Mouse (Mus musculus) spleen, postnatal 10 days (tissue): ENCODE data around the gene Commd6.
A peak's percentile ranks its signal among the peaks of the same experiment; 100 is the strongest.
"Not testable (repeated sequence)": the region's sequence is repeated elsewhere in the genome, so short reads cannot be mapped to it uniquely, and the experiment has no call there.

Experiments used
- DNase-seq, 2 experiments: peaks; one replicate each; pipeline ENCODE4 v3.0.0; 2021 to 2022; ENCODE audit warnings: low spot score in 2 of 2

The Commd6 gene

DNA sequence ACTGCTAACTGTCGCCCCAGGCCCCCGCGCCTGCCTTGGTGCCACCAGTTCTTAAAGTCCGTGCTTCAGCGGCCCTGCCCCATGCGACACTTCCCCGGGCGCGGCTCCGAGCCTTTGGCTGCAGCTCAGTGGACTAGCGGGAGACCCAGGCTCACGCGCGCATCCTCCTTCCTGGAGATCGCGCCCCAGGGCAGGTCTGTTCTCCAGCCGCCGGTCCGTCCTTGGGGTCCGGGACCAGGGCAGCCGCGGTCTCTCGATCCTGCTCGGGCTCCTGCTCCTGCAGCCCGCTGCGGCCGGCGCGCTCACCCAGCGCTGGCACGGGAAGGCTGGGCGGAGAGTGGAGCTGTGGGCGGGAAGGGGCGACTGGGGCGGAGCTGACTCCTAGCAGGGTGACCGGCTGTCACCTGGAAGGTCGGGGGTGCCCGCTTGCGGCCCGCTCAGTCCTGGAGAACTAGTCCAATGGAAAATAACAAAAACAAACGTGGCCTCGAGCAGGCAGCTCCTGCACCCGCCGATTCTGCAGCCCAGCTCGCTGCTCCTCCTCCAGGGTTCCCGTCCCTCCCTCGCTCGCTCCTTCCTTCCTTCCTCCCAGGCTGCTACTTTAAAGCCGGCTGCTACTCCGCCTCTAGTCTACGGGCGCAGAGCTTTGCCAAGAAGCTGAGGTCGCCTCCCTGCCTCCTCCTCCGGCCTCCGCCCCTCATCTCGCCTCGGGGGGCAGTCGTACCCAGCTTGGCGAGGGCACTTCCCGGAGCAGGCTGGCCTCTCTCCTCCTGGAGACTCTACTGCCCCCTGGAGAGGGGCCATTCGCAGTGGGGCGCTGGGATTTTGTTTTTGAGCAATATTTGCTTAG, 31.7 kb downstream of the Commd6 start, which contains the start of gene Tbc1d4:
Gene Tbc1d4, minus strand, starts transcription at position 673 of the 850 bp plus-strand sequence.
- DNase-seq, result peak; percentile 32 to 52

GRCm38 (mm10) chr14:101607631-101608518, 32.6 kb downstream of the Commd6 start:
- no peak for DNase-seq

- no peak for DNase-seq
These were observed 34.6 kb downstream of the Commd6 start for GRCm38 (mm10) chr14:101605843-101606242.

- DNase-seq, result no peak
These were observed 37.6 kb downstream of the Commd6 start for GRCm38 (mm10) chr14:101602851-101603250.

GRCm38 (mm10) chr14:101597096-101597715, 43.3 kb downstream of the Commd6 start:
- DNase-seq, result no peak

DNA sequence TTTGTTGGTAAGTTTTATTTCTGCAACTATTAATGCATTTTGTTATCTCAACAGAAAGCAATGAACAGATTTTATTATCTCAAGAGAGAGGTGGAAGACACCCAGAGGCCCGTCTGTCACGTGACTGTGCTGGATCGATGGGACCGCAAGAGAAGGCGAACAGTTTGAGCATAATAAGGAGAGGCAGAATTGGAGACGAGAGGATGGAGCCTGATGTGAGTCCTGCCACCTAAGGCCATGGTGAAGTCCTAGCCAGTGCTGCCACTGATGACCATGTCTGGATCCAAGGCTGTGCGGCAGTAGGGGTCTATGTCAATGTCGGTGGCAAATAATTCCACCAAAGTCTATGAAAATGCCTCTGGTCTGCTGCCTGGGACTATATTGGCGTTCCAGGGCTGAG, 43.8 kb downstream of the Commd6 start:
- no peak for DNase-seq

GRCm38 (mm10) chr14:101595301-101596080, 45.0 kb downstream of the Commd6 start:
- no peak for DNase-seq

GRCm38 (mm10) chr14:101594001-101594400, 46.5 kb downstream of the Commd6 start:
- no peak for DNase-seq

DNA sequence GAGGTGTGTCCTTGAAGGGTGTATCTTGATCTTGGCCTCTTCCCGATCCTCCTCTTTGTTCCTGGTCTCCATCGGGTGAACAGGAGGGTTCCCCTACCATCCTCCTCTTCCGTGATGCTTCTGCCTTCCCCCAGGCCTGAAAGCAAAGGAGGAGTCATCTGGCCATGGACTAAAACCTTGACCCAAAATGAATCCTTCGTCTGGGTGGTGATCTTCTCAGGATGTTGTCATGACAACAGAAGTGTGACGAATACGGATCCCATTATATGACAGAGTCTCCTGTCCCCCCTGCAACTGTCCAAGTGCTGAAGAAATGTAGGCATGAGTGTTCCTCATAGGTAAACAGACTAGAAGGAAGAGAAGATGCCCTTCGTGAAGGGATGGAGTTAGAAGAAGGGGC, 47.1 kb downstream of the Commd6 start:
- no peak for DNase-seq

DNA sequence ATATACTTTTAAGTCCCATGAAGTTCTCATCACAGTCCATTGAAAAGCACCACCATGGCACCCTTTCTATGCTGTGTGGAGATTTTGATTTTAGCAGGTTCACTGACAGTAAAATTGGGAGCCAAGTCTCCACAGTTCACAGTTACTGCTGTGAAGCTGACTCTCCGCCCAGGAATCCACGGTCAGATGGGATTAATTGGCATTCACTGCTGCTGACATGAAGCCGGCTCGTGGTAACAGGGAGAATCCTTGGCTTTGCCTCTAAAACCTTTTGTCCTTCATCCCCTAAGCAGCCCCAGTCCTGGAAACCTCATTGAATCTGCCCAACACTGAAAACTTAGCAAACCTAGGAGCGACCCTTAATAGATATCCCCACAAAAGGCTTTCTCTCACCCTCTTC, 49.4 kb downstream of the Commd6 start:
- DNase-seq, result no peak

- DNase-seq, result not testable (repeated sequence)
These were observed 52.1 kb downstream of the Commd6 start for GRCm38 (mm10) chr14:101588209-101588991.

DNA sequence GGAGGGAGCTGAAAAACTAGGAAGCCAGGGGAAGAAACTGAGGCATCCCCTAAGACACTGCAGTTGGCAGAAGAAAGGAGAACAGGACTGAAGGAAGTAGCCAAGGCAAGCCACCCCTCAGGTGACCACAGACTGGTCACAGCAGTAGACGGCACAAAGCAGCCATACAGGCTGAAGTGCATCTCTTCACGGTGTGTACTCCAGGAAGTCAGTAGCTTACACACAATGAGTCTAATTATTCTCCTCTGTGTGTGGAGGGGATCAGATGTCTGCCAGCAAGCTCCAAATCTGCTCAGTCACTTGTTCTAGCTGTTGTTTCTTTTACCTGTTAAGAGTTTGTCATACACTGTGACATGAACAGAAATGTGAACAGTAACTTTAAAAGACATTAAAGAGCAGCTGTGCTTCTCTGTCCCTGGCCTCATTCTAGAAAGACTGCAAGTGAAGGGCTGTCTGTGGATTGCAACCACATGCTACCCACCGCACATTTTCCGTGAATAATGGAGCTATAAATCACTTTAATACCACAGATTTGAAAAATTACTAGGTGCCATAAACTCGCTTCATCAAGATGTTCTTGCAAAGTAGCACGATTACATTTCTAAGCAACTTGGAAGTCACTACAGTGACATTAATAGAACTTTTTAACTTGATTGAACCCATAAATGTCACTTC, 53.0 kb downstream of the Commd6 start:
- not testable (repeated sequence) for DNase-seq

GRCm38 (mm10) chr14:101586096-101586495, 54.4 kb downstream of the Commd6 start:
- no peak for DNase-seq
